In the genomic region with DNA sequence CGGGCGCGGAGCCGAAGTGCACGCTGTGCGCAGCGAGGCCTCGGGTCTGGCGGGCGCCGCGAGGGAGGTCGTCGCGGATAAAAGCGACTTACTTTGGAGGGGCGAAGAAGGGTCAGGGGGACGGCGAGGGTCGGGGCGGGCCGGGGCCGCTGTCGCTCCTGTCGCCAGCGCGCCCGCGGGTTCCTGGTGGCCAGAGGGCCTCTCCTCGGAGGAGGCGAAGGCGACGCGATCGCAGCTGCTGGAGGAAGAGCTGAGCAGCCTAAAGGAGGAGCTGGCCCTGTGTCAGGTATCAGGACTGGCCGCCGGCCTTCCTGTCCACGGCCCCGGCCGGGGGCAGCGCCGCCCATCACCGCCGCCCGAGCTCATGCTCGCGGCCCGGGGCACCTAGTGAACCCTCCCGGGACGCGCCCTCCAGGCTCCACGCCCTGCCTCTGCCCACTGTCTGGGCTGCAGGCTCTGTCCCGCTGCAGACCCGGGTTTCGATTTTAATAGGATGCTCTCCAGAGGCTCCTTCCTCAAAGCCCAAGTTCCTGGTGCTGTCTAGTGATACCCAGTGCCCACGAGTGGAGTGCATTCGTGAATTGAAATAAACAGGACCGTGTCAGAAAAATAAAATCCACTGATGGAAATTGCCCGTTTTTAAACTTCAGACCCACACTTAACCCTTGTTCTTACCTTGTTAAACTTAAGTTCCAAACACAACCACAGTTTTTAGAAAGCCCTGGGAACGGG, we compare ENCODE assay signal across 7 mouse cellular contexts. TPM values are rescaled to one million over a fixed set of nuclear protein-coding genes. Genes with fewer than 3 reads are reported as not detected.
DNase-seq lines count a peak whose midpoint lies in the region; ATAC-seq and TF ChIP-seq lines count a peak whose summit lies in the region.

No protein-coding gene starts in this region.

- peak; percentile 81 for DNase-seq in adrenal gland, adult 2 months
- DNase-seq in gastrocnemius, postnatal 36 days: peak; percentile 44 to 55
- peak; percentile 45 for DNase-seq in induced T-regulatory cell, adult 2 months (ENCODE audit: low read depth)
- DNase-seq in left cerebral cortex, postnatal 14 days (ENCODE audit: low spot score in 2 of 2): peak; percentile 14 to 27
- peak; percentile 35 for DNase-seq in right cerebral cortex, postnatal 14 days

- 0 out of 2 replicates have a peak overlapping the region, but pooled peaks have one; percentile 83 for H3K27ac ChIP-seq in cortical plate, adult 2 months (ENCODE audit: insufficient read depth, low read length)

- TF ChIP-seq POLR2A in cortical plate, adult 2 months (IDR thresholded peaks at IDR 0.05; ENCODE audit: extremely low read depth, insufficient read depth, low read length): no peak

- intact Hi-C loops in gastrocnemius, postnatal 36 days (cut with DNase I): no loop called here
- intact Hi-C loops in left cerebral cortex, postnatal 14 days (cut with DNase I): no loop called here

- ATAC-seq in megakaryocyte, adult 5-6 weeks (ENCODE audit: poor library complexity, severe bottlenecking): peak; percentile 64

- H3K4me3 ChIP-seq in cortical plate, adult 2 months (ENCODE audit: insufficient read depth, low read length): peak overlapping the region; percentile 69

- H3K4me1 ChIP-seq in cortical plate, adult 2 months (ENCODE audit: control insufficient read depth, insufficient read depth, low read length): no peaks in the 10 kb centered on the region

- no peak for TF ChIP-seq CTCF in cortical plate, adult 2 months (IDR thresholded peaks at IDR 0.05; ENCODE audit: extremely low read depth, insufficient read depth, low read length)

RNA-seq across cellular contexts. Expression of gene Cntln, which starts 0.6 kb away (rescaled TPM):
- 1 to 10 TPM; 7.5 to 8.3 TPM for total RNA-seq in adrenal gland, adult 2 months (2021)
- 1.8 and 2.0 TPM in 2 replicates for polyA plus RNA-seq in adrenal gland, adult 2 months (2012; rRNA removed)
- polyA plus RNA-seq in cortical plate, adult 2 months (2012; rRNA removed): 9.5 and 10.1 TPM in 2 replicates
- 1 to 10 TPM; 1.1 to 1.3 TPM for total RNA-seq in gastrocnemius, postnatal 36 days (2021)
- 1 to 10 TPM; 7.3 to 7.5 TPM for total RNA-seq in left cerebral cortex, postnatal 14 days (2021)
- 13.8 and 14.8 TPM in 2 replicates for total RNA-seq in megakaryocyte, adult 5-6 weeks (2015)
- 22.7 and 24.6 TPM in 2 replicates for total RNA-seq in megakaryocyte, adult 5-6 weeks (2017)

Comparison
In these comparisons a context has a peak if more than half of its experiments do, and no peak if none do; other contexts are left out.
1. Peak in every context shown above with its lines: DNase-seq, ATAC-seq, H3K4me3 ChIP-seq and H3K27ac ChIP-seq.
2. DNase-seq: peak in every context shown above with its lines; median percentile 81 in adrenal gland, adult 2 months; 50 in gastrocnemius, postnatal 36 days; 45 in induced T-regulatory cell, adult 2 months; 35 in right cerebral cortex, postnatal 14 days; 20 in left cerebral cortex, postnatal 14 days.